Mouse (Mus musculus) brain, embryonic 14.5 days (tissue): ENCODE measurements around the gene Cd69.

Experiments
- CTCF ChIP-seq: fragments of 200-500 bp; IDR thresholded peaks from 2 replicates; pipeline ENCODE4 v1.5.1; 2012; ENCODE audit warnings: inconsistent platforms, mild to moderate bottlenecking, moderate library complexity, borderline replicate concordance; ENCODE audit not compliant: insufficient read depth, insufficient read length; ENCODE audit errors: extremely low read depth
- POLR2A ChIP-seq: fragments of 200-500 bp; IDR thresholded peaks from 2 replicates; pipeline ENCODE4 v1.6.1; 2012; ENCODE audit warnings: mild to moderate bottlenecking, inconsistent platforms, borderline replicate concordance; ENCODE audit not compliant: poor library complexity, insufficient read depth, insufficient read length, severe bottlenecking; ENCODE audit errors: extremely low read depth

DNA sequence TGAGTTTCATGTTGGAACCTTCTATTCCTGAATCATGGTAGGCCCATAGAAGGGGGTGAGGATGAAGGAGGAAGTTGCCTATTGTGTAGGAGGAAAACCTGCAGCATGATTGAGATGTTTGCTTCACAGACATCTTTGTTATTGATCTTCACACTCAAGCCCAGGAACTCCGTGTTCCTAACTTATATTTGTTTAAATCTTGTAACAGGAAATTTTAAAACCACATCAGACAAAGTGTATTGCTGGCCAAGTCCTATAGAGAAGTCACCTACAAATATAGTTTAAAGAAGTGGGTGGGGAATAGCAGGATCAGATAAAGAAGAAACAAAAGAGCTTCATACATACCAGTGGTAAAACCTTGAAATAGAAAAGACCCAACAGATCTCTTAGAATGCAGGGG, 28.9 kb upstream of the Cd69 start:
- TF ChIP-seq CTCF (no peak), POLR2A (no peak)
